Mouse (Mus musculus) CH12.LX (cell line): ENCODE data around the gene Foxd3. TPM values are rescaled to one million over a fixed set of nuclear protein-coding genes. Genes with fewer than 3 reads are reported as not detected.

ENCODE experiments used
- DNase-seq: peaks from one replicate; pipeline ENCODE4 v3.0.0-alpha.2; 2013; ENCODE audit errors: extremely low read depth
- H3K27ac ChIP-seq: 2 replicates; pipeline ENCODE4 v1.5.1; 2012; ENCODE audit warnings: low read depth, mild to moderate bottlenecking, control low read depth, moderate library complexity; ENCODE audit not compliant: insufficient read depth
- H3K27me3 ChIP-seq: replicated peaks from 2 replicates; pipeline ENCODE3; 2012; ENCODE audit warnings: inconsistent platforms
- H3K36me3 ChIP-seq, 2 experiments: replicated peaks in 1 of 2; 2 replicates each; pipeline versions ENCODE3 to v1.6.1; 2012; ENCODE audit warnings: inconsistent platforms in 1 of 2, low read length in 1 of 2, mild to moderate bottlenecking in 1 of 2, mixed read lengths in 1 of 2, moderate library complexity in 1 of 2; ENCODE audit not compliant: control insufficient read depth in 1 of 2, insufficient read depth in 1 of 2
- H3K4me1 ChIP-seq, 2 experiments: 2 replicates each; pipeline ENCODE4 v1.6.1; 2012; ENCODE audit warnings: inconsistent platforms in 1 of 2, moderate library complexity in 1 of 2; ENCODE audit not compliant: insufficient read depth in 2 of 2, control insufficient read depth in 1 of 2
- H3K4me2 ChIP-seq: 2 replicates; pipeline ENCODE4 v1.6.1; 2012; ENCODE audit warnings: low read depth, mild to moderate bottlenecking, control low read depth; ENCODE audit not compliant: poor library complexity, insufficient read depth, severe bottlenecking
- H3K4me3 ChIP-seq, 3 experiments: fragments of 150-350 bp in 1 of 3; sonication (generic) in 1 of 3; replicated peaks in 1 of 3; 2 replicates each; pipeline versions ENCODE3 to v1.5.1; 2011 to 2012; ENCODE audit warnings: low read depth in 2 of 3, low read length in 2 of 3, mild to moderate bottlenecking in 2 of 3, moderate library complexity in 2 of 3, control low read depth in 1 of 3, improper control_type of control experiment in 1 of 3, inconsistent platforms in 1 of 3, mixed read lengths in 1 of 3; ENCODE audit not compliant: poor library complexity in 1 of 3
- H3K79me2 ChIP-seq: replicated peaks from 2 replicates; pipeline ENCODE4 v1.6.1; 2012; ENCODE audit warnings: mild to moderate bottlenecking, moderate library complexity; ENCODE audit not compliant: control insufficient read depth, poor library complexity, insufficient read depth, severe bottlenecking; ENCODE audit errors: extremely low read depth
- H3K9ac ChIP-seq: 2 replicates; pipeline ENCODE4 v1.6.1; 2012; ENCODE audit warnings: low read depth, mild to moderate bottlenecking, control low read depth, moderate library complexity; ENCODE audit not compliant: insufficient read depth
- H3K9me3 ChIP-seq: replicated peaks from 2 replicates; pipeline ENCODE3; 2012; ENCODE audit warnings: low read length, inconsistent platforms, mixed read lengths
- CHD1 ChIP-seq: IDR thresholded peaks from 2 replicates; pipeline ENCODE4 v1.6.1; 2012; ENCODE audit warnings: low read depth, low read length, improper control_type of control experiment, inconsistent platforms
- EP300 ChIP-seq: IDR thresholded peaks from 2 replicates; pipeline ENCODE4 v1.6.1; 2011; ENCODE audit warnings: low read length, improper control_type of control experiment
- HCFC1 ChIP-seq: IDR thresholded peaks from 2 replicates; pipeline ENCODE4 v1.6.1; 2012; ENCODE audit warnings: low read depth, mild to moderate bottlenecking, inconsistent platforms, low read length, improper control_type of control experiment
- IRF4 ChIP-seq: IDR thresholded peaks from 2 replicates; pipeline ENCODE4 v1.6.1; 2014; ENCODE audit warnings: low read depth, mild to moderate bottlenecking, inconsistent platforms, low read length, improper control_type of control experiment
- JUN ChIP-seq: IDR thresholded peaks from 2 replicates; pipeline ENCODE4 v1.6.1; 2011; ENCODE audit warnings: low read depth, mild to moderate bottlenecking, low read length, improper control_type of control experiment, moderate library complexity; ENCODE audit not compliant: insufficient read depth
- JUND ChIP-seq: conservative IDR thresholded peaks from 2 replicates; pipeline ENCODE4 v1.6.1; 2011; ENCODE audit warnings: low read depth, low read length, improper control_type of control experiment
- KAT2A ChIP-seq: IDR thresholded peaks from 2 replicates; pipeline ENCODE4 v1.6.1; 2012; ENCODE audit warnings: low read length, improper control_type of control experiment, inconsistent platforms; ENCODE audit not compliant: insufficient replicate concordance
- MAFK ChIP-seq: IDR thresholded peaks from 2 replicates; pipeline ENCODE4 v1.6.1; 2011; ENCODE audit warnings: low read length, improper control_type of control experiment; ENCODE audit not compliant: insufficient replicate concordance
- MAZ ChIP-seq: IDR thresholded peaks from 2 replicates; pipeline ENCODE4 v1.6.1; 2012; ENCODE audit warnings: low read depth, mild to moderate bottlenecking, inconsistent platforms, low read length, improper control_type of control experiment, moderate library complexity
- NELFE ChIP-seq: IDR thresholded peaks from 2 replicates; pipeline ENCODE4 v1.6.1; 2011; ENCODE audit warnings: low read depth, low read length, improper control_type of control experiment
- NRF1 ChIP-seq: IDR thresholded peaks from 2 replicates; pipeline ENCODE4 v1.6.1; 2014; ENCODE audit warnings: low read depth, mild to moderate bottlenecking, inconsistent platforms, low read length, improper control_type of control experiment, moderate library complexity
- PAX5 ChIP-seq: IDR thresholded peaks from 2 replicates; pipeline ENCODE4 v1.6.1; 2012; ENCODE audit warnings: low read length, inconsistent platforms, mixed read lengths
- POLR2AphosphoS2 ChIP-seq: IDR thresholded peaks from 2 replicates; pipeline ENCODE4 v1.6.1; 2011; ENCODE audit warnings: low read depth, low read length, improper control_type of control experiment
- SMC3 ChIP-seq: IDR thresholded peaks from 2 replicates; pipeline ENCODE4 v1.6.1; 2011; ENCODE audit warnings: low read depth, low read length, improper control_type of control experiment
- TBP ChIP-seq: conservative IDR thresholded peaks from 2 replicates; pipeline ENCODE4 v1.6.1; 2011; ENCODE audit warnings: low read depth, low read length, improper control_type of control experiment
- TCF12 ChIP-seq: IDR thresholded peaks from 2 replicates; pipeline ENCODE4 v1.6.1; 2014; ENCODE audit warnings: low read depth, mild to moderate bottlenecking, inconsistent platforms, low read length, improper control_type of control experiment
- UBTF ChIP-seq: IDR thresholded peaks from 2 replicates; pipeline ENCODE4 v1.6.1; 2012; ENCODE audit warnings: low read depth, mild to moderate bottlenecking, inconsistent platforms, low read length, improper control_type of control experiment, moderate library complexity
- USF1 ChIP-seq: IDR thresholded peaks from 2 replicates; pipeline ENCODE4 v1.6.1; 2014; ENCODE audit warnings: low read depth, mild to moderate bottlenecking, inconsistent platforms, low read length, improper control_type of control experiment
- USF2 ChIP-seq: conservative IDR thresholded peaks from 2 replicates; pipeline ENCODE4 v1.6.1; 2011; ENCODE audit warnings: low read depth, low read length, improper control_type of control experiment
- ZKSCAN1 ChIP-seq: IDR thresholded peaks from 2 replicates; pipeline ENCODE4 v1.6.1; 2012; ENCODE audit warnings: low read depth, inconsistent platforms, low read length, improper control_type of control experiment, borderline replicate concordance
- dilution Hi-C: fragments of 300-500 bp; cut with MboI; formaldehyde crosslinking; loops from 2 replicates; pipeline ENCODE4 v1.14.3; 2020; ENCODE audit warnings: low sequenced_read_pairs; ENCODE audit not compliant: extremely low pct_unique_long_range_greater_than_20kb, extremely low pct_ligation_motif_present
- in situ Hi-C: fragments of 300-500 bp; cut with MboI; formaldehyde crosslinking; loops from 3 replicates; pipeline ENCODE4 v1.14.3; 2019; ENCODE audit warnings: low sequenced_read_pairs, low pct_ligation_motif_present, low pct_unique_long_range_greater_than_20kb, mixed read lengths
- polyA plus RNA-seq: library from polyadenylated mRNA; unstranded; fragments of >175 nt; gene quantifications from 2 replicates; pipeline ENCODE4 v1.2.1, GENCODE M21; 2012; ENCODE audit warnings: low read depth; ENCODE audit not compliant: insufficient read length
- total RNA-seq, 2 experiments: library from RNA; depleted of rRNA; stranded (reverse); fragments of 300-350 nt in 1 of 2; fragments of >200 nt in 1 of 2; gene quantifications; 2 replicates each; pipeline ENCODE4 v1.2.3; 2012 to 2014

The Foxd3 gene
- total and polyA plus RNA-seq, 3 experiments, result not detected

- no peak overlapping the region for H3K9ac ChIP-seq
- no peaks in the 10 kb centered on the region for H3K79me2 ChIP-seq
- H3K9me3 ChIP-seq, result peaks cover 13% of the 10 kb centered on the region
- TF ChIP-seq NELFE, result no peak
- TF ChIP-seq HCFC1, result no peak
- TF ChIP-seq IRF4, result no peak
- no peak for TF ChIP-seq EP300
- TF ChIP-seq JUND, result no peak
- no peak for TF ChIP-seq PAX5
- TF ChIP-seq UBTF, result no peak
- no peak for TF ChIP-seq KAT2A
- no peak for TF ChIP-seq MAZ
- TF ChIP-seq TCF12, result no peak
- TF ChIP-seq CHD1, result no peak
- no peaks in the 10 kb centered on the region for H3K36me3 ChIP-seq
- no peaks in the 10 kb centered on the region for H3K27me3 ChIP-seq
- no peaks in the 10 kb centered on the region for H3K4me1 ChIP-seq
- H3K4me3 ChIP-seq, result no peak overlapping the region
- in situ Hi-C loops (no loop called here), dilution Hi-C loops (no loop called here)
- H3K4me2 ChIP-seq, result no peak overlapping the region
- H3K27ac ChIP-seq, result no peak overlapping the region
- no peak for DNase-seq
These were observed 29.9 kb upstream of the Foxd3 start for GRCm38 (mm10) chr4:99626047-99626844.

- H3K27ac ChIP-seq, result no peak overlapping the region
- no peak for TF ChIP-seq TBP
- no peak for TF ChIP-seq USF1
- no peak for TF ChIP-seq ZKSCAN1
- TF ChIP-seq MAFK, result no peak
- no peak for TF ChIP-seq SMC3
- TF ChIP-seq JUN, result no peak
- TF ChIP-seq PAX5, result no peak
- no peak for TF ChIP-seq POLR2AphosphoS2
- TF ChIP-seq USF2, result no peak
- TF ChIP-seq NRF1, result no peak
- no peak for TF ChIP-seq HCFC1
- no peak overlapping the region for H3K4me3 ChIP-seq
- H3K36me3 ChIP-seq, result no peaks in the 10 kb centered on the region
- H3K9ac ChIP-seq, result no peak overlapping the region
- no peaks in the 10 kb centered on the region for H3K4me1 ChIP-seq
- no peaks in the 10 kb centered on the region for H3K79me2 ChIP-seq
- no peaks in the 10 kb centered on the region for H3K27me3 ChIP-seq
- dilution Hi-C loops, result no loop called here
- H3K4me2 ChIP-seq, result no peak overlapping the region
- H3K9me3 ChIP-seq, result peaks cover 13% of the 10 kb centered on the region
- in situ Hi-C loops, result no loop called here
- DNase-seq, result no peak
These were observed 29.0 kb upstream of the Foxd3 start for GRCm38 (mm10) chr4:99627057-99627456.
